In the genomic region with DNA sequence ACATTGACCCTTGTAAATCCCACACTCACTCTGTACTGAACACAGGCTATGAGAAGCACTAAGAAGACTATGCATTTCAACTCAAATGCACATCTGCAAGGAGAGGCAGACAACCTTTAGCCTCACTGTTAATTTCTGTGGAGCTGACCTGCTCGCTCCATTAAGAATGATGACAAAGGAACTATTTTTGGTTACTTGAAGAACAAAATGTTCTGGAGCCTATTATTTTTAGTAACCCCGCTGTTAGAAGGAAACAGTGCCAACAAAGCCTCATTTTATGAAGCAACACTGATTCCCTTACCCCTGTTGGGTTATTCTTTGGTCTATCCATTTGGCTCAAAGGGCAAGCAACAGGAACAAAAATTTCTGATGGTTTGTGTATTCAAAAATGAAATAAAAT, we compare ENCODE assay signal across 27 mouse cellular contexts.
A peak's percentile ranks its signal among the peaks of the same experiment; 100 is the strongest.
DNase-seq lines count a peak whose midpoint lies in the region; ATAC-seq and TF ChIP-seq lines count a peak whose summit lies in the region.
"Had no signal": no experiment of that assay in that cellular context is flagged by ENCODE, and none has a peak within 500 bp of the region (broad histone marks: within the 10 kb centered on the region; RNA-seq: fewer than 3 reads in every experiment).

No protein-coding gene starts in this region.

- DNase-seq in heart, adult 18-20 months: peak; percentile 26 to 43
- DNase-seq in heart, postnatal 36 days: no peak
- peak; percentile 31 for DNase-seq in lung, postnatal 0 days (ENCODE audit: low spot score)
- DNase-seq in lung, postnatal 10 days: no peak
- no peak for DNase-seq in spleen, postnatal 4 days (ENCODE audit: low spot score in 2 of 2)
- no peak for DNase-seq in kidney, adult 11 months
- DNase-seq: adrenal gland, adult 2 months; cerebellum, adult 11 months; cerebellum, adult 9-10 months; cerebellum, postnatal 36 days; gastrocnemius, postnatal 36 days; kidney, postnatal 14 days; layer of hippocampus, adult 9-11 months; liver; right cerebral cortex, adult 18-20 months; thymus, postnatal 4 days had no signal

- no peak overlapping the region for H3K9ac ChIP-seq in lung, postnatal 0 days (replicated peaks; ENCODE audit: low read depth)
- H3K9ac ChIP-seq: forebrain, embryonic 13.5 days; heart, embryonic 13.5 days; hindbrain, embryonic 14.5 days; liver, embryonic 14.5 days; lung, embryonic 15.5 days; midbrain, embryonic 15.5 days; neural tube, embryonic 12.5 days had no signal

- 63% methylated on average over 2 of the region's 2 CpGs for WGBS in lung, postnatal 0 days

- TF ChIP-seq CTCF in lung, postnatal 0 days (IDR thresholded peaks at IDR 0.05): no peak

- no peaks in the 10 kb centered on the region for H3K27me3 ChIP-seq in lung, postnatal 0 days (replicated peaks; ENCODE audit: insufficient read depth, low read length)
- H3K27me3 ChIP-seq: forebrain, embryonic 13.5 days; heart, embryonic 13.5 days; lung, embryonic 15.5 days; midbrain, embryonic 15.5 days; neural tube, embryonic 12.5 days had no signal

- intact Hi-C loops in heart, postnatal 36 days (cut with DNase I): no loop called here

- no peak overlapping the region for H3K4me3 ChIP-seq in lung, postnatal 0 days (ENCODE audit: low read depth, low read length)
- H3K4me3 ChIP-seq in brown adipose tissue, adult 24 weeks (ENCODE audit: insufficient read depth, low read depth, low read length): no peak overlapping the region
- H3K4me3 ChIP-seq: forebrain, embryonic 13.5 days; heart, embryonic 13.5 days; lung, embryonic 15.5 days; midbrain, embryonic 10.5 days; midbrain, embryonic 15.5 days; neural tube, embryonic 12.5 days had no signal

- H3K4me2 ChIP-seq in lung, postnatal 0 days (replicated peaks; ENCODE audit: low read depth, low read length): no peak overlapping the region
- H3K4me2 ChIP-seq: forebrain, embryonic 13.5 days; heart, embryonic 13.5 days; hindbrain, embryonic 14.5 days; lung, embryonic 15.5 days; midbrain, embryonic 15.5 days; neural tube, embryonic 12.5 days had no signal

- no peaks in the 10 kb centered on the region for H3K9me3 ChIP-seq in lung, postnatal 0 days (ENCODE audit: low read length)
- H3K9me3 ChIP-seq: forebrain, embryonic 13.5 days; heart, embryonic 13.5 days; lung, embryonic 15.5 days; midbrain, embryonic 10.5 days; midbrain, embryonic 15.5 days; neural tube, embryonic 12.5 days had no signal

- H3K27ac ChIP-seq in lung, postnatal 0 days (ENCODE audit: low read length): no peak overlapping the region
- peak overlapping the region; percentile 62 for H3K27ac ChIP-seq in brown adipose tissue, adult 24 weeks (replicated peaks; ENCODE audit: low read depth, low read length)
- H3K27ac ChIP-seq: forebrain, embryonic 13.5 days; heart, embryonic 13.5 days; hindbrain, embryonic 14.5 days; liver, embryonic 14.5 days; lung, embryonic 15.5 days; midbrain, embryonic 10.5 days; midbrain, embryonic 15.5 days; neural tube, embryonic 12.5 days had no signal

- TF ChIP-seq EP300 in lung, postnatal 0 days (IDR thresholded peaks at IDR 0.05): 0 out of 2 replicates have a peak, but pooled peaks have one; percentile 14

- H3K36me3 ChIP-seq in lung, postnatal 0 days (ENCODE audit: insufficient read depth, low read length): no peaks in the 10 kb centered on the region
- H3K36me3 ChIP-seq: heart, embryonic 13.5 days; lung, embryonic 15.5 days; midbrain, embryonic 10.5 days; midbrain, embryonic 15.5 days; neural tube, embryonic 12.5 days had no signal

- no peak for ATAC-seq in lung, postnatal 0 days
- ATAC-seq: CD4-positive, CD25-positive, alpha-beta regulatory T cell, adult 4 months; forebrain, embryonic 13.5 days; intestine, postnatal 0 days; midbrain, embryonic 15.5 days had no signal

- no peaks in the 10 kb centered on the region for H3K4me1 ChIP-seq in lung, postnatal 0 days (ENCODE audit: insufficient read depth, low read depth, low read length)
- H3K4me1 ChIP-seq in brown adipose tissue, adult 24 weeks (ENCODE audit: control insufficient read depth, insufficient read depth, insufficient read length, low read length): 0 out of 2 replicates have a peak, but pooled peaks cover 2% of the 10 kb centered on the region
- H3K4me1 ChIP-seq: forebrain, embryonic 13.5 days; heart, embryonic 13.5 days; lung, embryonic 15.5 days; midbrain, embryonic 10.5 days; midbrain, embryonic 15.5 days; neural tube, embryonic 12.5 days had no signal

Comparison
In these comparisons a context has a peak if more than half of its experiments do, and no peak if none do; other contexts are left out.
1. DNase-seq: peak in heart, adult 18-20 months (2 of 2) and lung, postnatal 0 days (single experiment); none in heart, postnatal 36 days (0 of 2), lung, postnatal 10 days (single experiment), spleen, postnatal 4 days (0 of 2) and kidney, adult 11 months (single experiment).